Mouse (Mus musculus) spleen, postnatal 4 days (tissue): Measurements from ENCODE around the gene 9530003J23Rik.
"Not testable (repeated sequence)": the region's sequence is repeated elsewhere in the genome, so short reads cannot be mapped to it uniquely, and the experiment has no call there.

Experiments used
- DNase-seq, 2 experiments: peaks; one replicate each; pipeline ENCODE4 v3.0.0; 2022; ENCODE audit warnings: low spot score in 2 of 2

9530003J23Rik gene

DNA sequence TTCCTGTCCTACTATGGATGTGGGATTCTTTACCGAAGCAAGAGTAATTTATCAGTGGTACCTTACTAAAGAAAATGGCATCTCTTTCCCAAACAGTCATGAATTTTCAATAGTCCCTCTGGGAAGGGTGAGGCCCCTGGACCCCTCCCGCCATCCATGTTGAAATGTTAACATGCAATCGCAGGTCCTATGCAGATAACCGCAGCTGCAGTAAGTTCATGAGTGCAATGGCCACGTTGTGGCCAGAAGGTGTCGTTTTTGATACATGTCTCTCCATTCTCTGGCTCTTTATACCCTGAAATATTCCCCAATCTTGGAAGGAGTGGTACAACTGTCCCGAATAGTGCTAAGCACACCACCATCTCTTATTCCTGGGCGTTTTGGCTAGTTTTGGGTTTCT, 13.4 kb downstream of the 9530003J23Rik start:
- peak in 1 of 2 experiments; percentile 61 for DNase-seq

DNA sequence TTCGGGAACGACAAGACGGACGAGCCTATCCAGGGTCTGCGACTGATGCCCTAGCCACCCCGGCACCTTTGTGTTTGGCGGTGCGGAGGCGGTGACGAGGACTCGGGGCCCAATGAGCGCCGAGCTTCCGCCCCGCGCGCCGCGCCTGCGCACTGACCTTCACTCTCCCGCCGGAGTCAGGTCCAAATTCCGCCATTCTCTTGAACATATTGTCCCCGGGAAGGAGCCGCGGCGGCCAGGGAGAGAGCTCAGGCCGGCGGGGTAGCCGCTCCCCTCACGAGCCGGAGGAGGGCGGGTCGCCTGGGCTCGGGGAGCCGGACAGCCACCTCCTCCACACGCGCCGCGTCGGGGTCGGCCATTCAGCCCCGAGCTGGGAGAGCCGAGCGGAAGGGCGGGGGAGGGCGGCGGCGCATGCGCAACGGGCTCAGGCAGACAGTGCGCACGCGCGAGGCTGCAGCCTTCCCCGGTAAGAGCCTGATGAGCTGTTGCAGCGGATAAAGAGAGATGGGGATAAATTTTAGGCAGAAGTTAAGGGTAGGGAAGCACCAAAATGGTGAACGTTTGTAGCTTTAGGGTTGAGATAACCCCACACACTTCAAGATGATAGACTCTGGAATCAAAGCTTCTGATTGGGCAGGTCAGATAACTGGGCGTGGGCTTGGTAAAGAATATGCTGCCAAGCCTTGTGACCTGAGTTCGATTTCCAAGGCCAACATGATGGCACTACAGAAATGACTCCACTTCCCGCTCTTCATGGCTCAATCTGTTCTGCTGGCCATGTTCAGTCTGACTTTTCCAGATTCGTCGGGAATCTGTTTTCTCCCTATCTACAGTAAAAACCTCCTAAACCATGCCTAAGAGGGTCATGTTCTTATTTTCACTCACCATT, 14.2 kb downstream of the 9530003J23Rik start, which contains the start of gene Yeats4:
Yeats4 (minus strand) TSS at position 406 of the 889 bp plus-strand sequence.
- DNase-seq = peak; percentile 94 to 99

DNA sequence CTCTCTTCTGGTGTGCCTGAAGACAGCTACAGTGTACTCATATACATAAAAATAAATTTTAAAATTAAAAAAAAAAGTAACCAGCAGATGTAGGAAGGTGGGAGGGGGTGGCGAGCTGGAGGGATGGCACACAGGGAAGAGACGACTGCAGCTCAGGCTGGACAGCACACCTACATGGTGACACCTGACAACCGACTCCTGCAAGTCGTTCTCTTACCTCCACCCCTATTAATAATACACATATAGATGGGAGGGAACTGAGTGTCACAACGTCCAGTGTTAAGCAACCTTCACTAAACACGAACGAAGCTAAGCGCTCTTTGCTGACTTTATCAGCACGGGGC, 14.8 kb downstream of the 9530003J23Rik start:
- no peak for DNase-seq

DNA sequence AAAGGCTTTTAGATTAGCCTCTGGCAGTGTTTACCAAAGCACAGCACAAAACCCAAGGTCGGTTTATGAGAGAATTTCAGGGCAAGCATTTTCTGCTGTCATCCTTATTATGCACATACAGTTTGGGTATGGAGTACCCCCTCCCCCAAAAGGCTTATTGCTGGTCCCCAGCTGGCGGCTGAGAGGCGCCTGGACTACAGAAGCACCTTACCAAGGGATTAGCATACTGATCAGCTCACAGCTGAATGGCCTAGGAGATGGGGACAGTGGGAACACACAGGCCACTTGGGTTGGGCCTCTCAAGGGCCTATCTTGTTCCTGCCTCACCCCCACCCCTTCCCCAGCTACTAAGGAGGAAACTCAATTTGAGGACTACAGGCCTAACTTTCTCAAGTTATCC, 15.7 kb downstream of the 9530003J23Rik start:
- peak in 1 of 2 experiments; percentile 49 for DNase-seq

DNA sequence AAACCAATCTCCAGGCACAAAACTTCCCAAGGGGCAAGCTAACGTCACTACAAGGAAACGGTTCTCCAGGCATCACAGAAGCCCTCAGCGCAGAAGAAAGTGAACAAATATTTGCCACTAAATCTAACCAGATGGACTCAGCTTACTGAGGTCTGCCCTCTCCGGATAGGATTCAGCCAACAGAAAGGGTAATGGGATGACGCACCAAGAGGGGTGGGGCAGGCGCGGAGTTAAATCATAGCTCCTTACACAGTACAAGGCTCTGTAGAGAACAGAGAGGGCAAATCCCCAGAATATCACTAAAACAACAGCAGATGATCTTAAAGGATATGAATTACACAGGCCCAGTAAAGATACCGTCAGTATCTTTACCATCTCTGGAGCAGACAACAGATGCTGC, 20.2 kb downstream of the 9530003J23Rik start:
- no peak for DNase-seq

DNA sequence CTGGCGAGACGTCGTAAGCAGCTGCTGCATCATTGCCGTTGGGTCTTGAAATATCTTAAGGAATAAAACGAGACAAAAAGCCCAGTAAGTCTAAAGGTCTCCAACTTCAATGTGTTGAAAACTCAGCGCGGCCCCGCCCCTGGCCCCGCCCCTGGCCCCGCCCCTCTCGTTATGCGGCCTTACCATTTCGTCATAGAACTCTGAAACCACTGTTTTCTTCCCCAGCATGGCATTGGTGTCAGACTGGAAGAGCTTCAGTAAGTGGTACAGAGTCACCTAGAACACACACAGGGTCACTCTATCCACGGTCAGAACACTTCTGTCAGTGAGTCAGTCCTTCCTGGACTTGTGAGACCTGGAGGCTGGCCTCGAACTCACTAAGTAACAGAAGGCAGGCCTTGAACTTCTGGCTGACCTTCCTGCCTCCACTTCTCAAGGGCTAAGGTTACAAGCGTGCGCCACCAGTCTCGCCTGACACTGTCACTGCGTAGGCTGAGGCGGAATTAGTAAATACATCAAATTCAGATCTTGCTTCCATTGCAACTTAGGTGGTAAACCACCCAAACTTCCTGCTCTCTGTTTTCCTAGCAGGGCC, 21.2 kb downstream of the 9530003J23Rik start:
- no peak for DNase-seq

DNA sequence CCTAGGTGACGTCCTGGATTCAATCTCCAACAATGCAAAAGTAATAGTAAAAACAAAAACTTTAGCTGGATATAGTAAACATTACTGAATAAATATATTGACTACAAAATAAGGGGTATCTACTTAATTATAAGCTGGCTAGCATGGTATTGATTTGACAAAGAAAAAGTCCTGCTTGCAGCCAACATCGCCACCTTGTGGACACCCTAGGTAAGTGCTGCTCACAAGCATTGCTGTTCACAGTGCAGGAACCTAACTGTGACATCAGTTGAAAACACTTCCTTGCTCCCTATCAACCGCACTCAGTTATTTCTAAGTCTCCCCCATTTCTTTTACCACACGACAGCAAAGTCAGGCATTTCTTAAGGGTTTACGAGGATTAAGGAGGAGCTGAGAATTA, 21.7 kb downstream of the 9530003J23Rik start:
- DNase-seq = peak; percentile 64 to 88

DNA sequence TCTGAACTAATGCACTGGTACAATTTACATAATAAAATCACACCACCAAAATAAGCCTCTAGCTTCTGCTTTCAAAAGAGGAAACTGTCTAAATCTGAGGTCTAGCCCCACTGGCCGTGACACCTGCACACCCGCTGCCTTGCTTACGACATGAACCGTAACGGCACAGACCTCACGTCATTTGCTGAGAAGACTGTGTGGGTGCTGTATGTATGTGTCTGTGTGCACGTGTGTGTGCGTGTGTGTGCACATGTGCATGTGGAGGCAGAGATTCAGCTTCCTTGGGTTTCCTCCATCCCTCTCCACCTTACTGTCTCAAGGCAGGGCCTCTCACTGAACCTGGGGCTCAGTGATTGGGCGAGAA, 22.4 kb downstream of the 9530003J23Rik start:
- peak in 1 of 2 experiments; percentile 50 for DNase-seq

DNA sequence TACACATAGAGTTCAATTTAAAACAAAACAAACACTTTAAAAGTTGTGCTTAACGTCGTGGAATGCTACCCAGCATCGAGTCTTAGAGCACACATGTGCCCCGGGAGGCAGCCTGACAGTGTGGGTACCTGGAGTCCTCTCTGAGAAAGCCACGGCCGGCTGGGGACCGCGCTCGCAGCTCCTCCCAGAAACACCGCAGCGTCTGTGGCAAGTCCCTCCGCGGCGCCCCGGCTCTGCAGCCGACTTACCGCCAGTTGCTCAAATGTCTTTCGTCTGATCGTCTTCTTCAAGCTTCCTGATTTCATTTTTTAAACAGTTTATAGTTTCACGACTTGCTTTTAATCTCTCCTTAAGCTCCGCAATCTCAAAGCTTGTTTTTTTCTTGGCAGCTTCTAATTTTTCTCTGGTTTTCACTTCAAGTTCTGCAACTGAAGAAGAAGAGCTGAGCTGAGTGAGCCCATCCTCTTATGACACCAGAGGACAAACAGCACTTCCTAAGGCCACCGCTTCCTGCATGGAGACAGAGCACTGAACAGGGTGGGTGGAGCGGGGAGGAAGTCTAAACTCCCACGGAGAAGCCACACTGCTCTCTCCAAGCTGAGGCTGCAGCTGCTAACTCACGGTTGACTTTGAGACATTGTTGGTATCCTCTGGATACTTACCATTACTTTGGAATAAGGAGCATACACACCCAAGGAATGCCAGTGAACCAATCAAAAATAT, 22.9 kb downstream of the 9530003J23Rik start:
- DNase-seq = peak; percentile 46 to 73

DNA sequence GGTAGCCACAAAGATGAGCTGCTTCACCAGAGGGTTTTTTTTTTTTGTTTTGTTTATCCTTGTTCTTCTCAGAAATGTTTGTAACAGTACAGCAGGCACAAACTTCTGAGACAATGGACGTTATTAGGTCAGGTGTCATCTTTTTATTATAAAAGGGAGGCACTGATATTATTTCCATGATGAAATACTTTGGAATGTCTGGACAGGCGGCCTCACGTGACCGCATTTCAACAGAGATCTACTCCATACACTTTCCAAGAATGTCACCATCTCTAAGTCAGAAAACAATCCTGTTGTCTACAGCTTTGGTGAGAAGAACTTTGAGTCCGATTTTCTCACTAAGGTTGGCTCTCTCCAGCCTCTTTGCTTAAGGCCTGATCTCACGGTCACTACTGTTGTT, 27.5 kb downstream of the 9530003J23Rik start:
- no peak for DNase-seq

DNA sequence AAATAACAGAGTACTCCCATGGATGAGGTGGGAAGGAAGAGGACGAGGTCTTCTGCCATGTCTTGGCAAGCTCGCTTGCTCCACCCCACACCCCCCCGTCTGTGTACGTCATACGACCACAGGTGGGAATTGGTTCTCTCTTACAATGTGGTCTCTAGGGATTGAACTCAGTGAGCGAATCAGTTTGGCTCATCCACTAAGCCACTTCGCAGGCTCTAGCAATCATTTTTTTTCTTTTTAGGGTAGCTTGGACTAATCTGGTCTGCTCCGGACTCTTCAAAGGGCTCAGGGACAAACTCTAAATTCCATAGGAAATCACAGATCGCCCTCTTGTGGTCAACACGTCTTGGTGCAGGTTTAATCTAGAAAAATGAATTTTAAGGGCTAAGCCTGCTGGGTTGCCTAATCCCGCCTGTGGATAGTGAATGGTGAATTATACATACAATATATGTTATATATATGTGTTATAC, 29.0 kb downstream of the 9530003J23Rik start:
- DNase-seq = no peak

DNA sequence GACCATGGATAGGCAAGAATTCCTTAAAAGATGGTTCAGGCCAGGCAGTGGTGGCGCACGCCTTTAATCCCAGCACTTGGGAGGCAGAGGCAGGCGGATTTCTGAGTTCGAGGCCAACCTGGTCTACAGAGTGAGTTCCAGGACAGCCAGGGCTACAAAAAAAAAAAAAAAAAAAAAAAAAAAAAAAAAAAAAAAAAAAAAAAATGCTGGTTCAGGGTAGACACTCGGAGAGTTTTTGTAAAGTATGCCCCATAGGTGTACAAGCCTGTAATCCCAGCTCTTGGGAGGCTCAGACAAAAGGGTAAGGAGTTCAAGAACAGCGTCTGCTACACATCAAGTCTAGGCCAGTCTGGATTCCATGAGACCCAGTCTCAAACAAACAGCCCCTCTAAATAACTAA, 29.7 kb downstream of the 9530003J23Rik start:
- DNase-seq = not testable (repeated sequence)

DNA sequence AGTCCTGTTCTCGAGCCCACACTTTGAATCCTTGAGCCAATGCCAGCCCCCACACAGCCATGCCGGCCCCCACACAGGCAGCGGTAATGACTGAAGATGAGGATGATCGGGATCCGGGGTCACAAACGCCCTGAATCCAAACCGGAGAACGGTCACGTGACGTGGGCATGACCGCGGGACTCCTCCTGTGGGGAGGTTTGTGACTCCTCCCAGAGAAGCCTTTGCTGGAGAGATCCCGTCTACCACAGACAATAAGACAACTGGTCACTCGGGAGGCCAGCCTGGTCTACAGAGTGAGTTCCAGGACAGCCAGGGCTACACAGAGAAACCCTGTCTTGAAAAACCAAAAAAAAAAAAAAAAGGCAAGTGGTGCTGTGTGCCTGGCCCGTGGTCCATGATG, 30.3 kb downstream of the 9530003J23Rik start:
- no peak for DNase-seq

DNA sequence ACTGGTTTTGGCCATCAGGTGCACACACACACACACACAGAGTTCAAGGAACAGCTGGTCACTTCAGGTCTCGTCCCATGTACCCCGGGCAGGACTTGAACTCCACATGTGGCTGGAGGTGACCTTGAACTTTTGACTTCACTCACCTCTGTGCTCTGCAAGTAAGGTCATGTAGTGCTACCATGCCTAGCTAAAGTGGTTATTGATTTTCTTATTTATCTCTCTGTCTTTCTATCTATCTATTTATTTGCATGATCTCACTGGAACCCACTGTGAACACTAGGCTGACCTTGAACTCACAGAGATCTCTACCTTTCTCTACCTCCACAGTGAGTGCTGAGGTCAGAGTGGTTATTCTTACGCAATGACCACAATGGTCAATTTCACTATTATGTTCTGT, 32.4 kb downstream of the 9530003J23Rik start:
- DNase-seq = no peak

DNA sequence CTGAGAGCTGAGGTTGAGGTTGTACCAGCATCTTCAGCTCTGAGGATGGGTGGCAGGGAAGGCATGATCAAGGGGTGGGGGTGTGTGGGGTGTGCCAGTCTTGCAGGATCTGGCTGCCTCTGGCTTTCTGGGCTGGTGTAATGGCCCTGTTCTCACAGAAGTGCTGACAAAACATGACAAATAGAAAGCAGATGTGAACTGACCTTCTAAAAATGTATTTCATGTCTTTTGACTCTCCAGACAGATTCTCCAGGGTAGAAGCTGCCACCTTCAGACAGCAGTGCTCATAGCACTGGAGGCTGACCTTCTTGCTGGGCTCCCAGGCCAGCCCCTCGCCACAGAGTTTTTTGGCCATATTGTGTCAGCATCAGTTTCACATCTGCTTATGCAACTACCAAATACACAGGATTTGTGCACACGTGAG, 34.9 kb downstream of the 9530003J23Rik start:
- no peak for DNase-seq

DNA sequence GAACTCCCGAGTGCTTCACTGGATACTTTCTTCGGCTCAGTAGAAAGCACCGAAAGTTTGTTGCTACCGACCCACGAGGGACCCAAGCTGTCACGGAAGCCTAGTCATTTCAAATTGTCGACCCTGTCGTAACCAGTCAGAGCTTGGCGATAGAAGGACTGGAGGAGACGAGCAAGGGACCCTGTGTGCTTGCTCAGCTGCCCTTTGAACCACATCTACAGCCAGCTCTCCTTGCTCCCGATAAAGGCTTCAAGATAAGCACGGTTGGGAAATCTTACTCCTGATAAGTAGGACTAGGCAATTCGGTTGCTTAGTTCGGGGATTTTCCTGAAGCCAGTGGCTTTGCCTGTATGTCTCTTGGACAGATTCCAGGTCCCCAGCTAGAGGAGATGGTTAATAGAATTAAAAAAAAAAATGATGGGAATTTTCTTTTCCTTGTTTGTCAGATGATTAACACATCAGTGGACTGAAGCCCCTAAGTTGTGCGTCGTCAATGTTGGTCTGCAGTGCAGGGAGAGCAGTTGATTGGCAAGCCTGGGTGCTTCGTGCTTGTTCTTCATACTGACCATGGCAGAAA, 35.4 kb downstream of the 9530003J23Rik start:
- no peak for DNase-seq

DNA sequence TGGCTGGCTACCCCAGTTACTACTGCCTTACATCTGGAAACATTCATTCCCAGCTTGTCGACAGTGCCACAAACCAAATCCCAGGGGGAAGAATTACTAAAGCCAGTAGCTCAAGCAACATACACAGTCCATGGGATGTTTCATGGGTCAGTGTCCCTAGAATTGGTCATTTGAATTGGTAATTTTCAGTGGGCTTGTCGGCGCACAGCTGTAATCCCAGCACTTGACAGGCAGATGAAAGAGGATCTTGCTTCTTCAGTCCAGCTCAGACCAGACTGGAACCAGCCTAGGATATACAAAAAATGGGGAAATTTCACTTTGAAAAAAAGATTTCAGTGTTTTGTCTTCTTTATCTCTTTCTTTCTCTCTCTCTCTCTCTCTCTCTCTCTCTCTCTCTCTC, 38.8 kb downstream of the 9530003J23Rik start:
- no peak for DNase-seq

DNA sequence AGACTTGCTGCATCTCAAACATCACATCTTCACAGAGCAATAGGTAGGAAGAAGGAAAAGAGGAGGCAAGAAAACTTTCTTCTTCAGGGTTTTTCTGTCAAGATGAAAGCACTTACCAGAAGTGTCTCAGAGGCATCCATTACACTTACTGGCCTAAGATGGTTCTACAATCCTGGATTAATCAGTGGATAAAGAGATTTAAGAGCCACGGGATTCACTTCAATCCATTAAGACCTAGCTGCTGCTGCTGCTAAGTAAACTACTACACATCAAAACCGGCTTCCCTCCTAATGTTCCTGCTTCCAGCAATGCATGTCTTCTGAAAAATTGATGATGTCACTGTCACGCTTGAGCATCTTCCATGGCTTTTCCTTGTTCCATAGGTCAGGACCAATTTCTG, 41.8 kb downstream of the 9530003J23Rik start:
- DNase-seq = no peak

DNA sequence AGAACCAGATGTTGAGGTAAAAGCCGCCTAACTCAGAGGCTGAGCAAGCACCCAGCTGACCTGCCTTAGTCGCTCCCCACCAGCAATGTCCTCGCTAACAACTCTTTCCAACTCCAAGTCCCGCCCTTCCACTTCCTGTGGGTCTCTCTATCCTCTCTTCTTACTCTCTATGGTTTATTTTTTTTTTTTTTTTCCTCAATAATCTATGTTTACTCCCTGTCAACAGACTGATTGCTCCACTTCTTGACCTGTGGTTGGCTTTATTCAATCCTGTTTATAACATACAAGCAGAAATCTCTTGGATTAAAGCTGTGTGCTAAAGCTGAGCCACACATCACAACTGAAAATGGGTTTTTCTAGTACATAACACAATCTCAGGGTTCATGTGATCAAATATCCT, 42.8 kb downstream of the 9530003J23Rik start:
- DNase-seq = no peak

DNA sequence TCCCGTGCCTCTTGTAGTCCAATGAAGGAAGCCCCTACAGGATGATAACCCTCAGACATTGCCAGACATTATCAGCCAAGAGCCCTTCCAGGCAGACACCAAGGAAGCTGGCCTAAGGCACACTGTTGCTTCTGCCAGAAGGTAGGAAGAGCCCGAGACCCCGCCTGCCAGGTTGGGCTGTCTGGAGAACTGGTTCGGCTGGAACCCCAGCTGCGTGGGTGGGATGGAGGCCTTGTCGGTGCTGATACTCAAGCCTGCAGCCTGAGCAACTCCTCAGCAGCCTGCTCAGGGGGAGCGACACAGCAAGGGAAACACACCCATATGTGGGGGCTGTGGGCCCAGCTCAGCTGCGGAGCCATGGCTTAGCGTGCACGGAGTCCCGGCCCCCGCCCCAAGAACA, 43.5 kb downstream of the 9530003J23Rik start:
- DNase-seq = no peak

DNA sequence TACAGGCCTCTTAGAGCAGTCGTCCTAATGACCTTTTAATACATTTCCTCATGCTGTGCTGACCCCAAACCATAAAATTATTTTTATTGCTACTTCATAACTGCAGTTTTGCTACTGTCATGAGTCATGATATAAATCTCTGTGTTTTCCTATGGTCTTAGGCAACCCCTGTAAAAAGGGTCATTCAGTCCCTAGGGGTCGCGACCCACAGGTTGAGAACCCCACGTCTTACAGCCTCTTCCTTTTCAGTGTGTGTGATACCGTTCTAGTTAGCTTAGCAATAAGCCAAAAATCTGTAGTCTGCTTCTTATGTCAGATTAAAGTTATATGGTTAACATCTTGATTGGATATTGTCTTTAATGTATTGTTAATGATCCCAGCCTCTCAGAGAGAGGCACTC, 45.1 kb downstream of the 9530003J23Rik start:
- no peak for DNase-seq

DNA sequence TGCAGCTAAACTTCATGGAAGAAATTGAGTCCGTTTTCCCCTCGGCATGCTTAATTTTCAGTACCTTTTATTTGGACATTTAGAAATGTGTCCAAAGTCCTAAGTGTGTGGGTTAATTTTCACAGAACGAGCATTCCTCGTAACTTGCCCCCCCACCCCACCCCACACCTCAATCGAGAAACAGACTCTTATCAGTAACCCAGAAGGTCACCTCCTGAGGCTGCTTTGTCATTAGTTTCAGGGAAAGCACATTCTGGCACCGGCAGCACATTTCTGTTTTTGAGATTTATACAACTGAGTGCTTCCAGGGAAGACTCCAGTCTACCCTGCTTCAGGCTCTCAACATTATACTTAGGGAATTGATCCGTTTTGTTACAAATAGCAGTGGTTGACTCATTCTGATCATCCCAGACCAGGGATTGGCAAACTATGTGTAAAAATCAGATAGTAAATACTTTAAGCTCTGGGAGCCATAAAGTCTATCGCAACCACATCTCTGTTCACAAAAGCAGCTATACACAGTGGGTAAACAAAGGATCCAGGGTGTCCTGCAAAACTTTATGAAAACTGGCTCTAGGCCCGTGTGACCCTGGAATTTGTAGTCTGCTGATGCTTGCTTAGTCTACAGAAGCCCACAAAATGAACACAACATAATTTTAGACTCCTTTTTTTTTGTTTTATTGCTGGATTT, 53.0 kb downstream of the 9530003J23Rik start:
- no peak for DNase-seq
